Mouse (Mus musculus): ENCODE results near the gene C130060K24Rik.

Gene C130060K24Rik

DNA sequence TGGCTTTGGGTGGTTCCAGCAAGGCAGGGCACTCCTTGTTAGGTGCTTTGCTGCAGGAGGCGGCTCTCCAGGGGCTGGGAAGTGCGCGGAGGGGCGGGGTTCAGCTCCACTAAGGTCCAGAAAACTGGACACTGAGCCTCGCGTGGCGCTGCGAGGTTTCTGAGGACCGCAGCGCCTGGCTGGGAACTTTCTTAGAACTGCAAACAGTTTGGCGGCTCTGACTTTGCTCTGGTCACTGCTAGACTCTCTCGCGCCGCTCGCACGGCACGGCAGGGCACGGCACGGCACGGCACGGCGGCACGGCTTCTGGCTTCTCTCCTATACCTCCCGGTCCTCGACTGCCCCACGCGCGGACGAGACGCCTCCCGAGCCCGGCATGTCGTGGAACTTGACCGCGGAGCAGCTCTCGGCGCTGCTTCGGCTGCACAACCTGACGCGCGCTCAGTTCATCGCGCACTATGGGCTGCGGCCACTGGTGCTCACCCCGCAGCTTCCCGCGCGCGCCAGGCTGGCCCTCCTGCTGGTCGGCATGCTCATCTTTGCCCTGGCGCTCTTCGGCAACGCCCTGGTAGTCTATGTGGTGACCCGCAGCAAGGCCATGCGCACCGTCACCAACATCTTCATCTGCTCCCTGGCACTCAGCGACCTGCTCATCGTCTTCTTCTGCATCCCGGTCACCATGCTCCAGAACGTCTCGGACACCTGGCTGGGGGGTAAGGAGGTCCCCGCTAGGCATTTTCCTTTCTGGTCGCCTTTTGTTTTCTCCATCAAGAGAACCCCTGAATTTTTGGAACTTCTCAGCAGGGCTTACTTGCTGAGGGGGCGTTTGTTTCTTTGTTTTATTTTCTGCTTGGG lies at the start of gene C130060K24Rik:
C130060K24Rik (plus strand) TSS at position 188 of the 855 bp plus-strand sequence.
- no peak for DNase-seq

DNA sequence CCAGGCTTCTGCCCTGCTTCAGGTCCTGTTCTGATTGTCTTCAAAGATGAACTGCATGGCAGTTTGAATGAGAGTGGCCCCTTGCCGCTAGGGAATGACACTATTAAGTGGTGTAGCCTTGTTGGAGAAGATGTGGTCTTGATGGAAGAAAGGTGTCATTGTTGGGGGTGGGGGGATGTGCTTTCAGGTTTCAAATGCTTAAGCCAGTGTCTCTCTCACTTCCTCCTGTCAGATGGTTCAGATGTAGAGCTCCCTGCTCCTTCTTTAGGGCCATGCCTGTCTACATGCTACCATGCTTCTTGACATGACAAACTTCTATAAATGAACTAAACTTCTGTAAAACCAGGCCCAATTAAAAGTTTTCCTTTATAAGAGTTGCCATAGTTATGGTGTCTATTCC lies 46.7 kb upstream of the C130060K24Rik start:
- DNase-seq, result no peak

DNA sequence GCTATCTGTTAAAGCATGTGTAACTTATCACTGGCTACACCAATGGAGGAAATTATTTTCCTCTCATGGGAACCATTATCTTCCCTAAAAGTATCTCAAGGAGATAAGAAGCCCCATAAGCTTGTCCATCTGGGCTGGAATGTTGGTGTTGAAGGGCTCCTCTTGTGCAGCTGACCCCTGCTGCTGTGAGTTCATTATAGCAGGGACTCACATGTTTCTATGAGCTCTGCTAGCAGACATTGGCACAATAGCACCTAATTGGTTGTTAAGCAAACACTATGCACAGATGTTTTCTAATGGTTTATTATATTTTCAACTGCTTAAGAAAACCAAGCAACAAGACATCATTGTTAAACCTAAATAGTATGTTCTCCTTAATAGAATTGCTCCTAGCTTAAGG lies 41.5 kb upstream of the C130060K24Rik start:
- no peak for DNase-seq

DNA sequence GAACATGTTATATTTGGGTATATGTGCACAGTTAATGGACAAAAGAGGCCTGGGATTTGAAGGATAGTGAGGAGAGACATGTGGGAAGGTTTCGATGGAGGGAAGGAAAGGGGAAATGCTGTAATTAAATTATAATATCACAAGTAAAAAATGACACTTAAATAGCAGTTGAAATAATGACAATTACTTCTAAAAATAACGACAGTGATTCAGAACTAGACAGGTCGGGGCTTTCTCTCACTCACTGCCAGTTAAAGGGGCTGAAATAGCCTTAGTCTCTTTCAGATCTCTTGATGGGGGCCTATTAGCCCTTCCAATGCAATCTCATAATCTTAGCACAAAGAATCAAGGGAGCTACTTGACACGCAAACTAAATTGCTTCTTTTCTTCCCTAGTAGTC lies 39.5 kb upstream of the C130060K24Rik start:
- no peak for DNase-seq

DNA sequence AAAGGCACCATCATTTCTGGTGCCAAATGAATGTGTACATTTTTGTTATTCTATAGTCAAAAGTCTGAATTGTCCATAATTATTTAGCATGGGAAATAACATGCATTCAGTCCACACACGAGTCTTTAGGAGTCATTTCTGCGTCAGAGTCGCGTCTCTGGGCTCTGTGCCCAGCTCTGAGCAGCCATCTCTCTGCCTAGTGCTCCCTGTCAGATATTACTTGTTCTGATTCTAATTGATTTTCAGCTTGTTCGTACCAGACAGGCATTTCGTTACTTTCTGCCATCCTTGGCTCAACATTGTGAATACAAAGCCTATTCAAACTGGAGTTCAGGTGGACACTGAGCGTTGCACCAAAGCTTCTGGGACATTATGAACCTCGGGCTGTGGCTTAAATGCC lies 33.2 kb upstream of the C130060K24Rik start:
- no peak for DNase-seq

DNA sequence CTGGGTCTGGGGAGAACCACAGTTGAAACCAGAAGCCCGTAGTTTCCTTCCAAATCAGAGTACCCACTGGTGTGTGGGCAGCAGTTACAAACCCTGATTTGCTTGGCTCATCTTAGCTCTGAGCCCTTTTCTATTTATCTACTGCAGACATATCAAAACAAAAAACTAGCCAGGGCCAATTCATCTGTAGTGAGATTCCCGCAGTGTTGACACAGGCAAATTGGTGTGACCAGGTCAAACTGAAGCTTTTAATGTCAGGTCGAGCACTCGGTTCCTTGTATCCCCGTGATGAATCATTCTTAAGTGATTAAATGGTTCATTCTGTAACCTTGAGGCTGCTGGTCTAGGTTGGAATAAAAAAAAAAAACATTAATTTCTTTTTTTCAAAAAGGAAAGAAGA lies 32.6 kb upstream of the C130060K24Rik start:
- DNase-seq, result no peak

DNA sequence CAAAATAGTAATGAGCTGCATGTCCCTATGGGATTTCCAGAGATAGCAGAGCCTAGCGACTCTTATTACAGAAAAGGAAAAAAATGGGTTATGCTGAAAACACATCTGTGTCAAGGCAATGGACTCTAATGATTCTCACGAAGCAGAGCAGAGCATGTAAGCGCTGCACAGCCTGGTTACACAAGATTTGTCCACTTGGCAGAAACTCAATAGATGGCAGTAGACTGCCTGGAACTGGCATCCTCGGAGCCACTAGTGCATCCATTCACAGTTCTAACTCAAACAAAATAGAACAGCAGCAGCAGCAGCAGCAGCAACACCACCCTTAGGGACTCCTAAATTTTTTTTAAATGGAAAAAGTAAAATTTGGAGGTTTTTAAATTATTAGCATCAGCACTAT lies 29.3 kb upstream of the C130060K24Rik start:
- no peak for DNase-seq

DNA sequence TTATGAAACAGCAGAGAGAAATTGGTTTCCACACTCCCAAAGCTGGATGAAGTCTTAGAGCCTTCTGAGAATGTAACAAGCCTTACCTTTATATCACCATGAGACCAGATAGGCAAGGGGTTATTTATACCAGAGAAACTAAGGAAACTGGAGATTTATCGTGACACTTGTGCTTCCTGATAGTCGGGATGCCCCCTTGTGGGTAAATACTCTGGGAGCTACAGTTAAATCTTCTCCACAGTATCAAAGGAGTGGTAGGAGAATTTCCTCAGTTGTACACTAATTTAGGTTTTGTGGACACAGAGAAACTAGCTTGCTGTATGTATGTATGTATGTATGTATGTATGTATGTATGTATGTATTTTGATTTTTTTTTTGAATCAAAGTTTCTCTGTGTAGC lies 5.0 kb upstream of the C130060K24Rik start:
- no peak for DNase-seq

DNA sequence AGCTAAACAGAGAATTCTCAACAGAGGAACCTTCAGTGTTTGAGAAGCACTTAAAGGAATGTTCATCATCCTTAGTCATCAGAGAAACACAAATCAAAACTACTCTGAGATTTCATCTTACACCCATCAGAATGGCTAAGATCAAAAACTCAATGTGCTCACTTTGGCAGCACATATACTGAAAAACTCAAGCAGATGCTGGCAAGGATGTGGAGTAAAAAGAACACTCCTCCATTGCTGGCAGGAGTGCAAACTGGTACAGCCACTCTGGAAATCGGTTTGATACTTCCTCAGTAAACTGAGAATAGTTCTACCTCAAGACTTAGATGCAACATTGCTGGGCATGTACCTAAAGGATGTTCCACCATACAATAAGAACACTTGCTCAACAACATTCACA lies 41.0 kb downstream of the C130060K24Rik start:
- DNase-seq, result no peak

DNA sequence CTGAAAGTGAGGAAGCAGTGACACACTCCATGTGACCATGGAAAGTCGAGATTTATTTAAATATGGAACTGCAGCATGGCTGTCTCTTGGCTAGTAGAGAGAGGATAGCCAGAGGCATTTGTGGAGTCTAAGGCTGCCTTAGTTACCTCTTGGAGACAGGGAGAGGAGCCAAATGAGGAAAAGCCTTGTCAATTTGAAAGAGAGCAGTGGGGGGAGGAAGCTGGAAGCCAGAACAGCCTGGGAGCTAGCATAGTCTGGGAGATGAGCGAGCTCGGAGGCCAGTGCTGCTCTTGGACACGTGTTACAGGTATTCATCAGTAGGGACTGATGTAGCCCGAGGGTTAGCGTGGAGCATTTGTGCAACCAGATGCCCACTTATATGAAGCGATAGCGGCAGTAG lies 46.2 kb downstream of the C130060K24Rik start:
- DNase-seq, result no peak

DNA sequence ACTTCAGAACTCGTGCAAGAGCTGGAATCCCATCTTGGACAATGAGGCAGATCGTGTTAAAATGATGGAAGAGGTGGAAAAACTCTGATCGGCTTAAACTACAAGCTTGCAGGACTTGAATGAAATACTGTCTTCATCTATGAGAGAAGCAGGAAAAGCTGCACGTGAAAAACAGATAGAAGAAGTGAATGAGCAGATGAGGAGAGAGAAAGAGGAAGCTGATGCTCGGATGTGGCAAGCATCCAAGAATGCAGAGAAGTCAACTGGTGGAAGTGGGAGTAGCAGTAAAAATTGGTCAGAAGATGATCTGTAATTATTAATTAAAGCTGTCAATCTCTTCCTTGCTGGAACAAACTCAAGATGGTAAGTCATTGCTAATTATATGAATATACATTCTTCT lies 52.3 kb downstream of the C130060K24Rik start:
- no peak for DNase-seq

DNA sequence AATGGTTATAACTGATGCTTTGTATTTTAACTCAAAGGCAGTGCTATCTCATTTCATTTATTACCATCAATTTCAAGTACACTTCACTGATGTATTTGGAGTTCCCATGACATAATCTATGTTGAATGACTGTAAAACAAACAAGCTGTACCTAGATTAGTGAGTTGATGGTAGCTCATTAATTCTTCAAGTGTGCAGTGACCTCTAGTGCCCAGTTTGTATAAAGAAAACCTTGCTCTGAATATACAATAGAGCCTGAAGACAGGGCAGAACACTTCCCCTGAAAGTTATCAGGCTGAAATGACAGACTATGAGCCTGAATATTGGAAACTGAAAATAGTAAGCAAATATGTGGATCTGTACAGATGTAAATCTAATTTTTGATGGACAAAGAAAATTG lies 72.6 kb downstream of the C130060K24Rik start:
- DNase-seq, result no peak

DNA sequence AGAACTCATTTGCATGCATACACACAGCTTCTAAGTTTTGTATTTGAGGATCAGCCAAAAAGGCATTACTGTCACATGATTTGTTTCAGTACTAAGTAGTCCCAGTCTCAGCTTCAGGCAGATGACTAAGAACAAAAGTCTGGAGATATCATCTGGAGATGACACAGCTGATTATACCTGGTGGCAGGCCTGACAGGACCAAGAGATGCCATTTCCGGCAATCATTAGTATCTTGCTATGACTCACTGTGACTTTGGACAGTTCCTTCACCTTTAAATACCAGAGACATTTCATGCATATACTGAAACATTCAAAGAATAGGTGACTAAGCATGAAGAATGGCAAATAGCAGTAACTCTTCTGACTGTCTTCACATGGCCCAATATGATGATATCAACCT lies 84.4 kb downstream of the C130060K24Rik start:
- DNase-seq, result no peak

DNA sequence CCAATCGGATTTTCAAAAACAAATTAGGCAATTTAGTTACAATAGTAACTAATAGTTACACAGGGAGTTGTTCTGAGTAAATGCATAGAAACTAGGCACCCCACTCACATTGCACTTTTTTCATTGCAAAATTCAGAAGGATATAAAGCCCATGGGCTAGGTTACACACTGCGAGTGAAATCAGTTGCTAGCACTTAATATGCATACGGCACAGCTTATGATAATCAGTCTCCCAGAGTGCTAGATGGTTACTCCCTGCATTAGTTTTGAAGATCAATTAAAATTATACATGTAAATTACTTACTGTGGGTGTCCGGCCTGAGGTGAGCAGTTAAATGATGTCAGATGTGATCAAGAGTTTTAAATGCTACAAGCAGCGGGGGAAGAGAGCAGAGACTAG lies 89.4 kb downstream of the C130060K24Rik start:
- DNase-seq, result no peak

DNA sequence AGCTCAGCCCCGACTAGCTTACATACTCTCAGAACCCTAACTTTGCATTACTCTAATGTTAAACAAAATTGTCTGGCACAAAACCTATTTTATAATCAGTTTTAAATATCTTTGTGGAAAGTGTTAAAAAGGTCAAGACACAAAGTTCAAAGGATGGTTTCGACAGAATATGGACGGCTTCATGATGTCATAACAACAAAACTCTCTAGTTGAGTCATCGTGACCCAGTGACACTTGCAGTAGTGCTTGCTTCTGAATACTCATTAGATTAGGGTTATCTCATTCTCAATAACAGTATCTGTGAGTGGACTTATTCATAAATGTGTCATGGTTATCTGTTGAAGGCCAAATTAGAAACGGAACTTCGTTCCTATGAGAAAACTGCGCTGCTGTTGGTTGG lies 91.5 kb downstream of the C130060K24Rik start:
- no peak for DNase-seq

DNA sequence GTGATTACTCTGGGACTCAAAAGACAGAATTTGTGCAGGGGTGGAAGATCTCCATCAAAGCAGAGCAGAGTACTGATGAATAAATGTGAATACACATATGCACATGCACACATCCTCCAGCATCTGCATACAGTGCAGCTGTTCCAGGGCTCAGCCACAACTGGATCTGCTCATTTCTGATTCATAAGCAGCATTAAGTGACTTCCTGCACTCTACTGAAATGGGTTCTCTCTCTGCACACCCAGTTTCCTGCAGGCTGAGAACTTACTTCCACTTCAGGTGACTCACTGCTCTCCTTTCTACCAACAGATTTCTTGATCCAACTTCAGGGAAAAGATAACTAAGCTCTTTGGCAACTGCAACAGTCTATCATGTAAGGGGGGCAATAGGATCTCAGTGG lies 117.9 kb downstream of the C130060K24Rik start:
- DNase-seq, result no peak
